In genomic region chr7:110920331-110921261, GRCm38 (mm10) we compare ENCODE assay signal across 9 mouse cellular contexts. TPM values are rescaled to one million over a fixed set of nuclear protein-coding genes. Genes with fewer than 3 reads are reported as not detected.
DNase-seq lines count a peak whose midpoint lies in the region; ATAC-seq lines count a peak whose summit lies in the region.
"Had no signal": no experiment of that assay in that cellular context is flagged by ENCODE, and none has a peak within 500 bp of the region (broad histone marks: within the 10 kb centered on the region; RNA-seq: fewer than 3 reads in every experiment).

No protein-coding gene starts in this region.

- H3K4me3 ChIP-seq in brown adipose tissue, adult 24 weeks (ENCODE audit: insufficient read depth, low read depth, low read length) = no peak overlapping the region
- H3K4me3 ChIP-seq in liver, embryonic 11.5 days (ENCODE audit: low read depth, low read length) = no peak overlapping the region
- H3K4me3 ChIP-seq: neural tube, embryonic 12.5 days had no signal

- peak; percentile 36 to 55 for DNase-seq in cerebellum, postnatal 10 days
- DNase-seq in liver, embryonic 11.5 days (ENCODE audit: low spot score) = peak; percentile 55
- DNase-seq in naive thymus-derived CD4-positive, alpha-beta T cell, adult 2 months (ENCODE audit: low read depth) = peak; percentile 32
- DNase-seq in right cerebral cortex, postnatal 10 days (ENCODE audit: low spot score in 2 of 2) = no peak
- no peak for DNase-seq in ovary, adult 18-20 months (ENCODE audit: low spot score)
- DNase-seq in thymus, postnatal 4 days = no peak

- ATAC-seq in cerebellum, adult (ENCODE audit: insufficient number of reproducible peaks, low FRiP score, low TSS enrichment) = no peak
- peak; percentile 99 for ATAC-seq in liver, embryonic 11.5 days (replicated peaks; ENCODE audit: low FRiP score)

- no peaks in the 10 kb centered on the region for H3K27me3 ChIP-seq in liver, embryonic 11.5 days (replicated peaks; ENCODE audit: control insufficient read depth, insufficient read depth, low read length)
- H3K27me3 ChIP-seq: neural tube, embryonic 12.5 days had no signal

- 40% methylated on average over 19 of the region's 19 CpGs for WGBS in liver, embryonic 11.5 days

- no peaks in the 10 kb centered on the region for H3K36me3 ChIP-seq in liver, embryonic 11.5 days (ENCODE audit: control insufficient read depth, insufficient read depth, low read length)
- H3K36me3 ChIP-seq: neural tube, embryonic 12.5 days had no signal

- H3K4me2 ChIP-seq in liver, embryonic 11.5 days = peak overlapping the region; percentile 51
- H3K4me2 ChIP-seq: neural tube, embryonic 12.5 days had no signal

- H3K27ac ChIP-seq in brown adipose tissue, adult 24 weeks (replicated peaks; ENCODE audit: low read depth, low read length) = peak overlapping the region; percentile 55
- peak overlapping the region; percentile 99 for H3K27ac ChIP-seq in liver, embryonic 11.5 days (ENCODE audit: low read depth, low read length)
- H3K27ac ChIP-seq: neural tube, embryonic 12.5 days had no signal

- no peaks in the 10 kb centered on the region; the same call in 1 of the 2 replicates for H3K4me1 ChIP-seq in brown adipose tissue, adult 24 weeks (ENCODE audit: control insufficient read depth, insufficient read depth, insufficient read length, low read length)
- peaks cover 38% of the 10 kb centered on the region for H3K4me1 ChIP-seq in liver, embryonic 11.5 days (replicated peaks; ENCODE audit: control insufficient read depth, insufficient read depth, low read length)
- H3K4me1 ChIP-seq: neural tube, embryonic 12.5 days had no signal

- H3K9ac ChIP-seq in liver, embryonic 11.5 days (ENCODE audit: low read depth, low read length) = peak overlapping the region; percentile 61
- H3K9ac ChIP-seq: neural tube, embryonic 12.5 days had no signal

- H3K9me3 ChIP-seq in liver, embryonic 11.5 days (ENCODE audit: control insufficient read depth, low read length) = no peaks in the 10 kb centered on the region
- H3K9me3 ChIP-seq: neural tube, embryonic 12.5 days had no signal

RNA-seq across cellular contexts. Expression of gene Lyve1, which starts 57.6 kb away (rescaled TPM):
- polyA plus RNA-seq in brown adipose tissue, adult 24 weeks (2012; ENCODE audit: insufficient read depth, insufficient read length, missing spikeins) = 3.5 and 11.1 TPM in 2 replicates
- 25.7 and 26.9 TPM in 2 replicates for polyA plus RNA-seq in liver, embryonic 11.5 days (2014; fragmentation: Nextera tagmentation; extraction: Ambion mirVana)

Comparison
In these comparisons a context has a peak if more than half of its experiments do, and no peak if none do; other contexts are left out.
1. DNase-seq: peak in cerebellum, postnatal 10 days (2 of 2), liver, embryonic 11.5 days (single experiment) and naive thymus-derived CD4-positive, alpha-beta T cell, adult 2 months (single experiment); none in right cerebral cortex, postnatal 10 days (0 of 2), ovary, adult 18-20 months (single experiment) and thymus, postnatal 4 days (single experiment).